Mouse (Mus musculus) midbrain, embryonic 16.5 days (tissue): ENCODE data around the gene Ncf1. TPM values are rescaled to one million over a fixed set of nuclear protein-coding genes. Genes with fewer than 3 reads are reported as not detected.

Source experiments
- ATAC-seq: fragments of 200-750 bp; cut with Nextera tagmentation; 2 replicates; pipeline ENCODE4 v1.8.0; 2017; ENCODE audit warnings: moderate TSS enrichment
- H3K27ac ChIP-seq: fragments of 300-500 bp; sonication (generic); 2 replicates; pipeline ENCODE4 v1.5.1; 2014; ENCODE audit warnings: mild to moderate bottlenecking, low read length, mixed read lengths
- H3K27me3 ChIP-seq: fragments of 300-500 bp; sonication (generic); 2 replicates; pipeline ENCODE4 v1.6.1; 2014; ENCODE audit warnings: low read depth, low read length, mixed read lengths; ENCODE audit not compliant: control insufficient read depth, insufficient read depth
- H3K36me3 ChIP-seq: fragments of 300-500 bp; sonication (generic); 2 replicates; pipeline ENCODE4 v1.6.1; 2014; ENCODE audit warnings: mild to moderate bottlenecking, low read length, moderate library complexity, mixed read lengths; ENCODE audit not compliant: control insufficient read depth, insufficient read depth
- H3K4me1 ChIP-seq: fragments of 300-500 bp; sonication (generic); 2 replicates; pipeline ENCODE4 v1.6.1; 2014; ENCODE audit warnings: mild to moderate bottlenecking, low read length, mixed read lengths; ENCODE audit not compliant: control insufficient read depth, insufficient read depth
- H3K4me2 ChIP-seq: fragments of 300-500 bp; sonication (generic); 2 replicates; pipeline ENCODE4 v1.6.1; 2014; ENCODE audit warnings: mild to moderate bottlenecking, low read length, mixed read lengths
- H3K4me3 ChIP-seq: fragments of 300-500 bp; sonication (generic); 2 replicates; pipeline ENCODE4 v1.5.1; 2014; ENCODE audit warnings: low read depth, mild to moderate bottlenecking, low read length, moderate library complexity, mixed read lengths
- H3K9ac ChIP-seq: fragments of 300-500 bp; sonication (generic); 2 replicates; pipeline ENCODE4 v1.6.1; 2014; ENCODE audit warnings: low read depth, low read length, mixed read lengths
- H3K9me3 ChIP-seq: fragments of 300-500 bp; sonication (generic); replicated peaks from 2 replicates; pipeline ENCODE4 v1.6.1; 2014; ENCODE audit warnings: mild to moderate bottlenecking, low read length, mixed read lengths; ENCODE audit not compliant: control insufficient read depth, poor library complexity, severe bottlenecking
- WGBS: fragments of 180-500 bp; shearing (Covaris S2); extraction: QIAGEN DNeasy Blood & Tissue Kit; methylation state at CpG from one replicate; pipeline ENCODE4 v1.1.7; 2014; 5-methylcytosine and 5-hydroxymethylcytosine counted together
- polyA plus RNA-seq: library from polyadenylated mRNA; unstranded; fragments of >200 nt; fragmentation: Nextera tagmentation; extraction: Ambion mirVana; gene quantifications from 2 replicates; pipeline ENCODE4 v1.2.1, GENCODE M21; 2015

The Ncf1 gene
- polyA plus RNA-seq, 1 experiment from 2014 or later, result 2.5 TPM

- Histone ChIP-seq H3K27ac (no peak overlapping the region), H3K36me3 (no peaks in the 10 kb centered on the region), H3K27me3 (no peaks in the 10 kb centered on the region; the same call in 1 of the 2 replicates), H3K9ac (no peak overlapping the region), H3K4me2 (no peak overlapping the region), H3K4me3 (no peak overlapping the region), H3K9me3 (no peaks in the 10 kb centered on the region), H3K4me1 (no peaks in the 10 kb centered on the region)
- ATAC-seq, result no peak
- 85% methylated on average over 6 of the region's 6 CpGs for WGBS
These were observed 1.2 kb downstream of the Ncf1 start for GRCm38 (mm10) chr5:134228249-134228638.

GRCm38 (mm10) chr5:134227574-134228248 lies 1.7 kb downstream of the Ncf1 start:
- Histone ChIP-seq H3K9me3 (no peaks in the 10 kb centered on the region), H3K4me2 (no peak overlapping the region), H3K9ac (no peak overlapping the region), H3K4me1 (no peaks in the 10 kb centered on the region), H3K27me3 (peaks cover under 1% of the 10 kb centered on the region; the same call in 1 of the 2 replicates), H3K27ac (no peak overlapping the region), H3K4me3 (no peak overlapping the region), H3K36me3 (no peaks in the 10 kb centered on the region)
- no peak for ATAC-seq
- WGBS, result 37% methylated on average over 11 of the region's 11 CpGs

GRCm38 (mm10) chr5:134226946-134227345 lies 2.5 kb downstream of the Ncf1 start:
- ATAC-seq, result no peak
- no peak overlapping the region for H3K27ac ChIP-seq
- no peak overlapping the region for H3K4me2 ChIP-seq
- H3K27me3 ChIP-seq, result peaks cover 5% of the 10 kb centered on the region
- WGBS, result 72% methylated on average over 12 of the region's 12 CpGs
- H3K9me3 ChIP-seq, result no peaks in the 10 kb centered on the region
- H3K36me3 ChIP-seq, result no peaks in the 10 kb centered on the region
- peaks cover 3% of the 10 kb centered on the region for H3K4me1 ChIP-seq
- no peak overlapping the region for H3K4me3 ChIP-seq
- H3K9ac ChIP-seq, result no peak overlapping the region

GRCm38 (mm10) chr5:134225110-134225901 lies 4.1 kb downstream of the Ncf1 start:
- Histone ChIP-seq H3K4me3 (no peak overlapping the region), H3K36me3 (no peaks in the 10 kb centered on the region), H3K9me3 (no peaks in the 10 kb centered on the region), H3K9ac (no peak overlapping the region), H3K27ac (no peak overlapping the region), H3K4me1 (peaks cover 8% of the 10 kb centered on the region), H3K27me3 (peaks cover 5% of the 10 kb centered on the region), H3K4me2 (no peak overlapping the region)
- no peak for ATAC-seq
- 80% methylated on average over 30 of the region's 30 CpGs for WGBS

GRCm38 (mm10) chr5:134221708-134222150 lies 7.7 kb downstream of the Ncf1 start:
- H3K4me2 ChIP-seq, result peak overlapping the region; percentile 69
- no peaks in the 10 kb centered on the region for H3K9me3 ChIP-seq
- no peak for ATAC-seq
- H3K4me1 ChIP-seq, result peaks cover 8% of the 10 kb centered on the region
- peaks cover 5% of the 10 kb centered on the region for H3K27me3 ChIP-seq
- peak overlapping the region; percentile 37 for H3K4me3 ChIP-seq
- 2% methylated on average over 36 of the region's 36 CpGs for WGBS
- H3K36me3 ChIP-seq, result peaks cover under 1% of the 10 kb centered on the region; the same call in 1 of the 2 replicates
- H3K27ac ChIP-seq, result no peak overlapping the region
- H3K9ac ChIP-seq, result peak overlapping the region; percentile 71

- Histone ChIP-seq H3K9me3 (no peaks in the 10 kb centered on the region), H3K4me3 (peak overlapping the region; percentile 37), H3K4me2 (peak overlapping the region; percentile 69), H3K4me1 (peaks cover 8% of the 10 kb centered on the region), H3K9ac (peak overlapping the region; percentile 71; the same call in 1 of the 2 replicates), H3K36me3 (peaks cover 5% of the 10 kb centered on the region; the same call in 1 of the 2 replicates), H3K27me3 (peaks cover 5% of the 10 kb centered on the region), H3K27ac (no peak overlapping the region)
- ATAC-seq, result no peak
- WGBS, result 46% methylated on average over 4 of the region's 4 CpGs
These were observed 8.1 kb downstream of the Ncf1 start for GRCm38 (mm10) chr5:134221278-134221677.

GRCm38 (mm10) chr5:134217900-134218299 lies 11.5 kb downstream of the Ncf1 start:
- peaks cover 5% of the 10 kb centered on the region for H3K27me3 ChIP-seq
- H3K4me3 ChIP-seq, result no peak overlapping the region
- ATAC-seq, result no peak
- H3K36me3 ChIP-seq, result peaks cover 7% of the 10 kb centered on the region; the same call in 1 of the 2 replicates
- no peaks in the 10 kb centered on the region for H3K9me3 ChIP-seq
- H3K27ac ChIP-seq, result no peak overlapping the region
- no peak overlapping the region for H3K9ac ChIP-seq
- H3K4me1 ChIP-seq, result peaks cover 8% of the 10 kb centered on the region
- H3K4me2 ChIP-seq, result no peak overlapping the region
- WGBS, result 95% methylated on average over 7 of the region's 7 CpGs

GRCm38 (mm10) chr5:134214021-134214806 lies 15.2 kb downstream of the Ncf1 start:
- no peaks in the 10 kb centered on the region for H3K4me1 ChIP-seq
- no peaks in the 10 kb centered on the region for H3K27me3 ChIP-seq
- ATAC-seq, result no peak
- 77% methylated on average over 12 of the region's 12 CpGs for whole genome bisulfite sequencing
- H3K9me3 ChIP-seq, result no peaks in the 10 kb centered on the region
- H3K4me3 ChIP-seq, result no peak overlapping the region
- H3K9ac ChIP-seq, result no peak overlapping the region
- no peak overlapping the region for H3K4me2 ChIP-seq
- H3K36me3 ChIP-seq, result peaks cover 13% of the 10 kb centered on the region; the same call in 1 of the 2 replicates
- H3K27ac ChIP-seq, result no peak overlapping the region
